Mouse (Mus musculus) thymus, postnatal 14 days (tissue): ENCODE data around the gene Lcn12.

Experiments
- DNase-seq: peaks from one replicate; pipeline ENCODE4 v3.0.0; 2021

Lcn12 gene

DNA sequence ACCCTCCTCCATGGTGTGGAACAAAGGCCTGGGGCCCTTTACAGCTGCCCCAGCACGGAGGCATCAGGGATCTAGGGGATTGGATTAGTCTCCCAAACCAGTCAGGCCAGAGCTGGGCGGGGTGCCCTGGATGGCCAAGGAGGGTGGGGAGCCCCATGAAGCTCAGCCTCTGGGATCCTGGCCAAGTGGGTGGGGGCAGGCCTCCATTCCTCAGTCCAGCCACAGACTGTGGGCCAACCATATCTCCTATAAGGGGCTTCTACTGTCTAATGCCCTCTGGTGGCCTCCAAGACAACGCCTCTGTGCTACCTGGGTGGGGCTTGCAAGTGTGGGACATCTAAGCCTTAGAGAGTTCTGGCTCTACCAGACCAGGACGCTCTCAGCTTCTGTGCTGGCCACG lies 34.8 kb downstream of the Lcn12 start:
- no peak for DNase-seq

DNA sequence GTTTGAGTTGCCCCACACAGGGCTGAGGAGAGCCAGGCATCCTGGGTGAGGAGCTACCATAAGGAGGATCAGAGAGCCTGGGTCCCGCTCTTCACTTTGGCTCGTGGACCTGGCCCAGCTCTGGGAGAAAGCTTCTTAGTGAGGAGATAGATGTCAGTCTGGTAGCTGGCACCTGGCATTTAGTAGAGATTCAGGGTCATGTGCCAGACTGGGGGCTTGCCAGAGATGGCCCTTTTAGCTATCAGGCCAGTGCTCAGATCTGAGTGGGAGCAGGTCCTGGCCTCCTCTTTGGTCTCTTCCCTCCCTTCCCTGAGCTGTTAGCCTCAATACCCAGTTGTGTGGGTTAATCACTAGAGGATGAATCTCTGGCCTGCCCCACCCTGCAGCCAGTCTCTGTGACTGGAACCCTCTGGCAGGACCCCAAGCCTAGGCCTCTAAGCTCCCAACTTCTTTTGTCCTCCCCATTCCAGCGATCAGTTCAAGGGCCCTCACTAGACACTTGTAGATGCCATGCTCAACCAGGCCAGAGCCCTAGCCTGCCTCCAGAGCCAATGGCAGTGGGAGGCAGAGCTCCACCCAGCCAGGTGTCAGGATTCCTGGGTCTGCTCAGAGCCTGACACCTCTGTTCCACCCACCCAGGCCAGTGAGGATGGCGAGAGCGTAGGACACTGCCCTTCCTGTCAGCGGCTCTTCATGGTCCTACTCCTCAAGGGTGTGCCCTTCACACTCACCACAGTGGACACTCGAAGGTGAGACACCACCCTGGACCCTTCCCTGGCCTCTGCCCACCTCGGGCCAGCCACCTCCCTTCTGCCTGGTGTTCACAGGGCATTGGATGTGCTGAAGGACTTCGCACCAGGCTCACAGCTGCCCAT lies 36.5 kb downstream of the Lcn12 start:
- DNase-seq: no peak

DNA sequence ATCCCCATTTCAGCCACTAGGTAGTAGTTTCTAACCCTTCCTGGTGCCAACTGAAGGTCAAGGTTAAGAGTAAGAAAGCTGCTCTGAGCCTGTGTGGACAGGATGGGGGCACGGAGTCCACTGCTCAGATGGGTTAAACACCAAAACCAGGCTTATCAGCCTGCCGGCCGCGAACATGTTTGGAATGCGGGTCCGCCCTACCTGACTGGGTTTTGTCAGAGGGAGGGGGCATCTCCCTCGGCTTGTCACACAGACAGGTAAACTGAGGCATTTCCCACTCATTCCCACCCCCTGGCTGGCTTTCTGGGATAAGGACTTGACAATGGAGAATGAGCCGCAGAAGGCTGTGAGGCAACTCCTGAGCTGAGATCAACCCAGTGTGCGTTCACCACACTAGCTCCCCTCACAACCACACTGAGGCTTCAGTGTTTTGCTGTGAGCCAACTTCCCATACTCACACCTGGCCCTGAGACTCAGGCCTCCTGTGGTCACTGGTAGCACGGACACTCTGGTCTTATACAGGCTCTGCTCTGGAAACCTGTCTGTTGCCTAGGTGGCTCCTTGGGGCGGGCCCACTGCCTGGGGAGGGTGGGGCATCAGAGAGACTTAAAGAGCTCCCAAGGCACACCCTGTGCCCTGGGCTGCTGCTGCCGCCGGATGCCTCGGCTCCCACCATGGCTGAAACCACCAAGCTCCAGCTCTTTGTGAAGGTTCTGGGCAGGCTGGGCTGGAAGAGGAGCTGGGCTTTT lies 37.3 kb downstream of the Lcn12 start, which contains the start of gene Clic3:
TSS of gene Clic3 (plus strand) at position 634 of the 749 bp plus-strand sequence.
- no peak for DNase-seq

DNA sequence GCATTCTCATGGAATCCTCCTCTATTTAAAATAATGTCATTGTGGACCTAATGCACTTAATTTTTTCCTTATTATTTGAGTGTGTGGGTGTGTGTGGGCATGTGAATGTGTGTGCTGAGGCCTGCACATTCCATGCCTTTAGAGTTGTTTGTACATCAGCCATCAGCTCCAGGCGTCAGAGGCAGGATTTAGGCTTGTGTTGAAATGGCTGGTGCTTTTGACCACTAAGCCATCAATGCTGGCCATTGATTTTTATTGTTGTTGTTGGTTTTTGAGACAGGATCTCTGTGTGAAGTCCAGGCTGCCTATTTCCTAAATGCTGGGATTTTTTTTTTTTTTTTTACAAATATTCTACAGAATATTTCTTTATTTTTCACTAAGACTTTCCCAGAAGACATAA lies 40.8 kb downstream of the Lcn12 start:
- DNase-seq: no peak

DNA sequence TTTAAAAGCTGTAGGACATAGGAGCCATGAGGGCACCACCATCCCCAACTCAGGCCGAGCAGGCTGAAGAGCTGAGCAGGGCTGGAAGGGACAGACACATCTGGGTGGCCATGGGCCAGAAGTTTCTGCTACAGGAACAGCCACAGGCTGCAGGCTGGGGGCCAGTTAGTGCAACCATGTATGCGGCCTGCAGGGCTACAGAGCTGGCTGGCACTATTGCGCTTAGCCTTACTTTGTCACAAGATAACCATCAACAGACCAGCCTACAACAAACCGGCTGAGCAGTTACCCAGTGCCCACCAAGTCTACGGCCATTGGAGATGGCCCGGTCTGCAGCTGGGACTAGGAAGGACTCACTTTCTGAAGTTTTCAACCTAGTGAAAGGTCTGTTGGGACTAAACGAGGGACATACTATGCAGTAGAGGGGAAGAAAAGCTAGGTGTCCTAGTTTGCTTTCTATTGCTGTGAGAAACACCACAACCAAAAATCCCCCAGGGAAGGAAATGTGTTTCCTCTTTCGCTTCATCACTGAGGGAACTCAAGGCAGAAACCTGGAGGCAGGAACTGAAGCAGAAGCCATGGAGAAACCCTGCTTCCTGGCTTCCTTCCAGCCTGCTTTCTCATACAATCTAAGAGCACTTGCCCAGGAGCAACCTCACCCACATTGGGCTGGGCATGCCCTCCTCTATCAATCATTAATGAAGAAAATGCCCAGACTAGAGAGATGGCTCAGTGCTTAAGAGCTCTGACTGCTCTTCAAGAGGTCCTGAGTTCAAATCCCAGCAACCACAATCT lies 42.7 kb downstream of the Lcn12 start:
- DNase-seq: no peak

DNA sequence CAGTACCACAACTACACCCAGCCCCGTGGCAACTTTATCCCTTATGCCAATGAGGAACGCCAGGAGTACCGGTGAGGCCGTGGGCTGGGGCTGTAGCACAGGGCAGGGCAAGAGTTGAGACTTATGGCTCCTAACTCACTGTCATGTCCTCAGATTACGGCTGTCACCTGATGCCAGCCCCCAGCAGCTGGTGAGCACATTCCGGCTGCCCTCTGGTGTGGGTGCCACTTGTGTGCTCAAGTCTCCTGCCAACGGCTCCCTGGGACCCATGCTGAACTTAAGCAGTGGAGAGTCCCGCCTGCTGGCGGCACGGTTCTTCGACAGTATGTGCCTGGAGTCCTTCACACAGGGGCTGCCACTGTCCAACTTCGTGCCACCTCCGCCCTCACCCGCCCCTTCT lies 51.0 kb downstream of the Lcn12 start:
- DNase-seq: no peak

DNA sequence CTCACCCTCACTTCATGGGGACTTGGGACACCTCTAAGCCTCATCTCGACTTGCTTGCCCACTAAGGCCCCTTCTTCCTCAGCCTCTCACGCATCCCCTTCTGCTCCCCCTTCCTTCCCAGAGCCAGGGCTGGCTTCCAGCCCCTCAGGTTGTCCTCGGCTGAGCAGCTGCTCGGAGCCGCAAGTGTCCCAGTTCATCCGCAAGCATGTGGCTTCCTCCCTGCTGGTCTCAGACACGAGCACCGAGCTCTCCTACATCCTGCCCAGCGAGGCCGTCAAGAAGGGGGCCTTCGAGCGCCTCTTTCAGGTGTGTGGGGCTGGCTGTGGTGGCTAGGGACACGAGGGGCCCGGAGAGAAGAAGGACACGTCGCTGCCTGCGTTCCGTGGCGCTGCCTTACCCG lies 52.6 kb downstream of the Lcn12 start:
- DNase-seq: no peak
